Mouse (Mus musculus) brown adipose tissue, adult 24 weeks (tissue): ENCODE measurements around the gene Rpl28. TPM values are rescaled to one million over a fixed set of nuclear protein-coding genes. Genes with fewer than 3 reads are reported as not detected.
A peak's percentile ranks its signal among the peaks of the same experiment; 100 is the strongest.

ENCODE experiments used
- H3K27ac ChIP-seq: fragments of 200-500 bp; replicated peaks from 2 replicates; pipeline ENCODE4 v1.5.1; 2012; ENCODE audit warnings: low read depth, mild to moderate bottlenecking, low read length
- H3K4me1 ChIP-seq: fragments of 200-500 bp; 2 replicates; pipeline ENCODE4 v1.6.1; 2012; ENCODE audit warnings: low read length, mixed read lengths; ENCODE audit not compliant: control insufficient read depth, insufficient read depth, insufficient read length
- H3K4me3 ChIP-seq: fragments of 200-500 bp; 2 replicates; pipeline ENCODE4 v1.5.1; 2012; ENCODE audit warnings: low read depth, mild to moderate bottlenecking, low read length, moderate library complexity; ENCODE audit not compliant: insufficient read depth
- polyA plus RNA-seq: library from polyadenylated mRNA; stranded (reverse); fragments of >200 nt; gene quantifications from 2 replicates; pipeline ENCODE4 v1.2.4, GENCODE M21; 2012; ENCODE audit not compliant: missing spikeins, insufficient read depth, insufficient read length

Gene Rpl28
- polyA plus RNA-seq, 1 experiment, result 347 TPM

- no peak overlapping the region for H3K4me3 ChIP-seq
- H3K4me1 ChIP-seq, result no peaks in the 10 kb centered on the region; the same call in 1 of the 2 replicates
- no peak overlapping the region for H3K27ac ChIP-seq
Observed at GRCm38 (mm10) chr7:4842077-4842476, 49.4 kb downstream of the Rpl28 start.

GRCm38 (mm10) chr7:4842634-4843131, 50.0 kb downstream of the Rpl28 start:
- Histone ChIP-seq H3K27ac (no peak overlapping the region), H3K4me3 (peak overlapping the region; percentile 23; the same call in 1 of the 2 replicates), H3K4me1 (no peaks in the 10 kb centered on the region; the same call in 1 of the 2 replicates)

- H3K4me3 ChIP-seq, result no peak overlapping the region
- no peaks in the 10 kb centered on the region; the same call in 1 of the 2 replicates for H3K4me1 ChIP-seq
- H3K27ac ChIP-seq, result no peak overlapping the region
Observed at GRCm38 (mm10) chr7:4843604-4844244, 51.0 kb downstream of the Rpl28 start.

GRCm38 (mm10) chr7:4844245-4844916, 51.7 kb downstream of the Rpl28 start, which contains the start of gene Shisa7:
Gene Shisa7, minus strand, starts transcription at chr7:4844696.
- H3K4me1 ChIP-seq, result no peaks in the 10 kb centered on the region; the same call in 1 of the 2 replicates
- no peak within 1 kb of the TSS for H3K4me3 ChIP-seq
- H3K27ac ChIP-seq, result no peak within 1 kb of the TSS

Other genes starting within 250 kb of the Rpl28 start
- not detected in 2 replicates for gene Syt5, start 245.3 kb upstream of the Rpl28 start, polyA plus RNA-seq
- gene Ptprh, start 188.8 kb upstream of the Rpl28 start, polyA plus RNA-seq, result not detected in 2 replicates
- 1.0 and 2.2 TPM in 2 replicates for gene Tmem86b, start 161.5 kb upstream of the Rpl28 start, polyA plus RNA-seq
- 31.0 and 46.4 TPM in 2 replicates for gene Ppp6r1, start 133.9 kb upstream of the Rpl28 start, polyA plus RNA-seq
- 21.7 and 23.6 TPM in 2 replicates for gene Hspbp1, start 107.8 kb upstream of the Rpl28 start, polyA plus RNA-seq
- gene Brsk1, start 102.3 kb upstream of the Rpl28 start, polyA plus RNA-seq, result 0.63 TPM in 2 replicates
- not detected in 2 replicates for gene Tmem150b, start 67.6 kb upstream of the Rpl28 start, polyA plus RNA-seq
- gene Kmt5c, start 52.8 kb upstream of the Rpl28 start, polyA plus RNA-seq, result 20.0 and 25.7 TPM in 2 replicates
- 7.9 and 17.6 TPM in 2 replicates for gene Cox6b2, start 39.8 kb upstream of the Rpl28 start, polyA plus RNA-seq
- gene Fam71e2, start 21.6 kb upstream of the Rpl28 start, polyA plus RNA-seq, result not detected in 2 replicates
- gene Il11, start 10.0 kb upstream of the Rpl28 start, polyA plus RNA-seq, result not detected in 2 replicates
- not detected in 2 replicates for gene Tmem190, start 9.9 kb upstream of the Rpl28 start, polyA plus RNA-seq
- gene Tmem238, start 3.2 kb upstream of the Rpl28 start, polyA plus RNA-seq, result 17.0 and 23.3 TPM in 2 replicates
- 64.5 and 67.8 TPM in 2 replicates for gene Ube2s, start 19.7 kb downstream of the Rpl28 start, polyA plus RNA-seq
- 0.40 and 0.42 TPM in 2 replicates for gene Shisa7, start 51.8 kb downstream of the Rpl28 start, polyA plus RNA-seq
- 19.1 and 36.2 TPM in 2 replicates for gene Isoc2b, start 77.4 kb downstream of the Rpl28 start, polyA plus RNA-seq
- gene Isoc2a, start 84.3 kb downstream of the Rpl28 start, polyA plus RNA-seq, result 55.3 and 59.3 TPM in 2 replicates
- not detected in 2 replicates for gene Gm36210, start 113.6 kb downstream of the Rpl28 start, polyA plus RNA-seq
- gene Zfp628, start 122.3 kb downstream of the Rpl28 start, polyA plus RNA-seq, result 3.2 and 3.4 TPM in 2 replicates
- 1.8 TPM in 1 of 2 replicates, not detected in the other for gene Nat14, start 129.2 kb downstream of the Rpl28 start, polyA plus RNA-seq
- gene Ssc5d, start 132.9 kb downstream of the Rpl28 start, polyA plus RNA-seq, result 4.9 and 5.5 TPM in 2 replicates
- gene Sbk2, start 171.5 kb downstream of the Rpl28 start, polyA plus RNA-seq, result 5.4 and 8.1 TPM in 2 replicates
- 0.75 TPM in 1 of 2 replicates, not detected in the other for gene Sbk3, start 178.3 kb downstream of the Rpl28 start, polyA plus RNA-seq
- 5.3 and 6.3 TPM in 2 replicates for gene Zfp579, start 203.3 kb downstream of the Rpl28 start, polyA plus RNA-seq
- 12.4 and 19.4 TPM in 2 replicates for gene Zfp524, start 221.5 kb downstream of the Rpl28 start, polyA plus RNA-seq
- 10.5 and 11.9 TPM in 2 replicates for gene Fiz1, start 221.8 kb downstream of the Rpl28 start, polyA plus RNA-seq
- not detected in 2 replicates for gene Gm44973, start 222.6 kb downstream of the Rpl28 start, polyA plus RNA-seq
- 7.5 and 10.9 TPM in 2 replicates for gene Zfp865, start 227.5 kb downstream of the Rpl28 start, polyA plus RNA-seq
- not detected in 2 replicates for gene Ccdc106, start 227.7 kb downstream of the Rpl28 start, polyA plus RNA-seq
- not detected in 2 replicates for gene 4632433K11Rik, start 241.2 kb downstream of the Rpl28 start, polyA plus RNA-seq
- gene Zfp784, start 245.6 kb downstream of the Rpl28 start, polyA plus RNA-seq, result 1.2 and 1.9 TPM in 2 replicates